Mouse (Mus musculus) CD4-positive helper T cell, adult 2 months (primary cell): ENCODE measurements around the gene Brsk2.
"Not testable (repeated sequence)": the region's sequence is repeated elsewhere in the genome, so short reads cannot be mapped to it uniquely, and the experiment has no call there.

Source experiments
- DNase-seq: peaks from one replicate; pipeline ENCODE4 v3.0.0-alpha.2; 2012; ENCODE audit warnings: low read depth, missing footprints, low spot score

Brsk2 gene

DNA sequence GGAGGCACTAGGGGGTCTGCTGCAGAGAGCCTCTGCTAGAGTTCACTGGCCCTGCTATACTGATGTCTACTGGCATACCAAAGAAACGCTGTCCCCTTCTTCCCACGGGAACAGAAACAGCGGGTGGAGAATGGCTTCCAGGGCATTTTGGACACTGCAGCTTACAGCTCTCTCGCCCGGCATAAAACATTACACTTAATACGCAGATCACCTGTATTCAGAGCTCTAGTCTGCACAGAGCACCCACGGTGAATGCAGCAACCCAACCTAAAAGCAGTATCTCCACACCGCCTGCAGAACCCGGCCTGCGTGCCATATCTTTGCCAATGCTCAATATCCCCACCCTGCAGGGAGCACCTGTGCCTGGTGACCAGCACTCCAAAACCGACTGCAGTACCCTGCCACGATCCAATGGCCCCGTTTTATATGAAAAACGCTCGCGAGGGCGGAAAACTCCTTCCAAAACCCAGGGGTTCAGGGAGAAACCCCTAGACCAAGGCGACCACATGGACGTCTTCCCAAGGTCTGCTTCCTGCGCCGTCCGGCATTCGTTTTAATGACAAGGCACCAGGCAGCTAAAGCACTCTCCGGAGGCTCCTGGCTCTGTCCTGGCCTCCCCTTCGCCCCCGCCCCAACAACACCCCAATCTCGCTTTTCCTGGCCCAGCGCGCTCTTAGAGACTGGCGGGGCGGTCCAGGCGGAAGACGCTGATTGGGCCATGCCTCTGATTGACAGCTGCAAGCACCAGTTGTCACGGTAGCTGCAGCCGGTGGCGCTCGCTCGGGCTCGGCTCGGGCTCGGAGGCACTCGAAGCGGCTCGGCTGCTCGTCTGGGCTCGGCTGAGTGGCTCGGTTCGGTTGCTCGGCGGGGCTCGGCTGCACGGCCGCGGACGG, at the start of gene Brsk2:
Gene Brsk2 (plus strand): TSS at position 846 of the 893 bp plus-strand sequence.
- DNase-seq: peak; percentile 90

DNA sequence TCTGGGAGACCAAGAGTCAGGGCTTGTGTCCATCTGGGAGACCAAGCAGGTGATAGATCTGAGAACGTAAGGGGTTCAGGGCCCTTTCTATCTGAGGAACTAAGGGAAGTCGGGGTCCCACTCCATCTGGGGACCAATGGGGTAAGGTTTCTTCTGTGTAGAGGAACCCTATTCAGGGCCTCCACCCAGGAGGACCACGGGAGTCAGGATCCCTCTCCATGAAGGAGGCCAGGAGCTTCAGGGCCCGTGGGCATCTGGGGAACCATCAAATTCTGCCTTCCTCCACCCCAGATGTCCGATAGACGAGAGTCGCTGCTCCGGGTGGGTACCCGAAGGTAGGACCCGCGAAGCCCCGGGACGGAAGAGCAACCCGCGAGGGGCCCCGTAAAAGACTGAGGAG, 47.7 kb upstream of the Brsk2 start:
- DNase-seq: no peak

DNA sequence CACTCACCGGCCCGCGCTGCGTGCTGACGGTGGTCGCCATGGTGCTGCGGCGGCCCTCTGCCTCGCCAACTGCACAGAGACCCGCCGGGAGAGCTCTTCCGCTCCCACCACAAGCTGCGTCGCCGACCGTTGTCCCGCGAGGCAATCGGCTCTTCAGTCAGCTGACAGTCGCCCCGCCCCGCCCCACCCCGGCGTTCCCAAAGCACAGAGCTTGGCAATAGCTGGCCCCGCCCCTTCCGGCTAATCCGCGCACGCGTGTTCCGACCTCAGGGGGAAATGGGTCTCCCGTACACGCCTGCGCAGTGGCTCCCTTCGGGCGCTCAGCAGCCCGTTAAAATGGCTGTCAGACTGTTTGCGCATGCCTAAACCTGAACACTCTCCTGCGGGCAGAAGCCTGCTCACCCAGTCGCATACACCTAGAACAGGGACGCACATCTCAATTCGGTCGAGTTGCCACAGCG, 47.3 kb upstream of the Brsk2 start:
- DNase-seq: peak; percentile 99

DNA sequence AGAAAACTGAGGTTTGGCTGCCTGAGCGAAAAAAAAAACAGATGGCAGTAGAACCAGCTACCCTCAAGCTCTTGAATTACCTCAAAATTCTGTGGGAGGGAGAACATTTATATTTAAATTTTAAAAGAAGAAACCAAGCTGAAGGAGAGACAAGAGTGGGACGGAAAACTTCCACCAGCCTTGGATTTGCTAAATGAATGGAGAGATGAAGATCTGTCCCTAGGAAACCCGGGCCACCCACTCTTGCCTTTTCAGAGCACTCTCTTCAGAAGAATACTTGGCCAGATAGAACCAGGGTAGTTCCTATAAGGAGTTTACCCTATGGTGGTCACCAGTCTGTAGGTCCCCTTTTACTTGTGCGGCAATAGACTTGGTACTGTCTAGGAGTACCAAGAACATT, 46.8 kb upstream of the Brsk2 start:
- DNase-seq: no peak

DNA sequence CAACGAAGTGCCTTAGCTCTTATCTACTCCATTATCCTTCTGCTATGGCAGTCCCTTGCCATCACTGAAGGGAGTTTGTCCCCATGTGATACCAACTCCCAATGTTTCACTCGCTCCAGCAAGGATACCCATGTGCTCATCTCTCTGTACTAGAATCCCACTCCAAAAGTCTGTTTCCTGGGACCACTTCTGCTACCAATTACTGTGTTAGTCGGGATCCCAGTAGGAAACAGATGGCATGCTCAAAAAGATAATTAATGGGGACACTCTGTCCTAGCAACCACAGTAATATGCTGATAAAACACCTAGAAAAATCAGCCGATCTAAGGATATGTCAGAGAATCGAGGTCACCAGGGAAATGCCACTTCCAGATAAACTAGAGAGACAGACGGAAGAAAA, 41.0 kb upstream of the Brsk2 start:
- DNase-seq: no peak

DNA sequence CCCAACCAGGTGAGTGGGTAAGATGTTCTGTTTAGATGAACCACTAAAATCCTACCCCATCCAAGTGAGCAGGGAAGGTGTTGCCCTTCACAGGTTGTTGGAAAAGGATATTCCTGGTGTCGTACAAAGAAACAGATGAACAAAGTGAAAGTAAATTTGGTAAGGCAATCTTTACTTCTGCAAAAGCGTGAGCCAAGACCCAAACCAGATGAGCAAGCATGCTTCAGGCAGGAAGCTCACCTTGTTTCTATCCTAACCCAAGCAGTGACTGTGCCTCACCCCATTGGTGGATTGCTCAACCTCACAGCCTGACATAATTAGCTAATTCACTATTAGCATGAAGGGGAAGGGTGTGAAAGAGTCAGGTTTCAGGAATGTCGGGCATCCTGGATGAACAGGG, 38.2 kb upstream of the Brsk2 start:
- no peak for DNase-seq

DNA sequence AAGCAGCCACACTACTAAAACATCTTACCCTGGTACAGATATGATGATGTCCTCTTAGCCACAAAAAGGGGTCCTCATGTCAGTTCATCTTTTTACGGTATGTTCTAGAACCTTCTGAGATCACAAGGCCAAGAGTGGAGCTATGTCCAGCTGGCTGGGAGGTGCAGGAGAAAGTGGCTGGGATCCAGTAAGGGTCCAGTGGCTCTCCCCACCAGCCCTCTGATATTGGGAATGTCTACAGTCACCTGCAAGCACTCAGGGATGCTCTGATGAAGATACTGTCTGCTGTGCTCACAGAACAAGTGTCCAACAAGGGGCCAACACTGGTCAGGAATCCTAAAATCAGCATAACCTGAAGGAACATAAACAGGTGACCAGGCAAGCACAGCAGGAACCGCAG, 31.1 kb upstream of the Brsk2 start, which contains the start of gene Tollip:
Gene Tollip (minus strand): TSS at position 101 of the 400 bp plus-strand sequence.
- no peak for DNase-seq

DNA sequence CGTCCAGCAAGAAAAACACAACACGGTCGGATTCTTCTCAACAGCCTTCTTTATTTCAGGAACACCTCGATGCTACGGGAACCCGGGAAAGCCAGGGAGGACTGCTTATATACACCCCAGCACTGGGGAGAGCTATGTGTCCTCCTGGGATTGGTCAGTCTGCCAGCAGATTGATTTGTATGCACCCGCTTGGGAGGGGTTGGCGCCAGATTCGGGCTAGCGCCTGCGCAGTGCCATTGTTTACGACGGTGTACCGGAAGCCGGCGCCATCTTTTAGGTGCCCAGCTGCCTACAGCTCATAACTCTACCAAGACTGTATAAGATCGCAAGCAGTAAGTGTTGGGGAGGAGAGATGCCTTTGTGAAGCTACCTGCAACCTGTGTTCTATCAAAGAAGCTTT, 25.4 kb upstream of the Brsk2 start:
- DNase-seq: not testable (repeated sequence)

DNA sequence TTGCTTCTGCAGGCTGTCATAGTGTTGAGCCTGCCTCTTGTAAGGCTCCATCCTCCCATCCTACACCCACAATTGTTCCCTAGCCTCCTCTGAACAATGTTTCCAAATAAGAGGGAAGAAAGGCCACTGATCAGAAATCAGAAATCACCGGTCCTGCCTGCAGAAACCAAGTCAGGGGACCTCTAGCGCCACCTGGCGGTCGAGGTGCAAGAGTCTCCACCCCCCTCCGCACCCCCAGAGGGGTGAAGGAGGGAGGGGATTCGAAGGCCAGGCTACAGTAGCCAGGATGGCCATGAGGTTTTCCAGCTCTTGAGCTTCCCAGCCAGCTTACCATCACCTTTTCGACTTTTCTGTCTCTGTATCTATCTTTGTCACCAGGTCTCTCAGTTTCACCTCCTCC, 24.6 kb upstream of the Brsk2 start:
- peak; percentile 57 for DNase-seq

DNA sequence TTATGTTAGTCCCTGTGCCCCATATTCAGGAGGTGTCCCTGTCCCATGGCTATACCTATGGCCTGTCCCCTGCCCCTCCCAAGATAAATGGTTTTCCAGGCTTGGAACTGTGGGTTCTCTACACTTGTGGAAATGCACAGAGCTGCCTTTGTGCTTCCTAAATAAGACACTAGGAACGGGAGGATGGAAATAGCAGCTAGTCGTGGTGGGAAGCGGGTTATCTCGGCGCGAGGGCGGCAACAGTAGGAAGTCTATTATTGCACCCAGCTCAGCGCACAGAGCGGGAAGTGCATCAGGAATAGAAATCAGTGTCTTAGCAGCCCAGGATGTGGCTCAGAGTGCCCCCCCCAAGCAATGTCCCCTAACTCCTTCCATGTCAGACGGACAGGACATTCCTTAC, 20.9 kb upstream of the Brsk2 start:
- no peak for DNase-seq

DNA sequence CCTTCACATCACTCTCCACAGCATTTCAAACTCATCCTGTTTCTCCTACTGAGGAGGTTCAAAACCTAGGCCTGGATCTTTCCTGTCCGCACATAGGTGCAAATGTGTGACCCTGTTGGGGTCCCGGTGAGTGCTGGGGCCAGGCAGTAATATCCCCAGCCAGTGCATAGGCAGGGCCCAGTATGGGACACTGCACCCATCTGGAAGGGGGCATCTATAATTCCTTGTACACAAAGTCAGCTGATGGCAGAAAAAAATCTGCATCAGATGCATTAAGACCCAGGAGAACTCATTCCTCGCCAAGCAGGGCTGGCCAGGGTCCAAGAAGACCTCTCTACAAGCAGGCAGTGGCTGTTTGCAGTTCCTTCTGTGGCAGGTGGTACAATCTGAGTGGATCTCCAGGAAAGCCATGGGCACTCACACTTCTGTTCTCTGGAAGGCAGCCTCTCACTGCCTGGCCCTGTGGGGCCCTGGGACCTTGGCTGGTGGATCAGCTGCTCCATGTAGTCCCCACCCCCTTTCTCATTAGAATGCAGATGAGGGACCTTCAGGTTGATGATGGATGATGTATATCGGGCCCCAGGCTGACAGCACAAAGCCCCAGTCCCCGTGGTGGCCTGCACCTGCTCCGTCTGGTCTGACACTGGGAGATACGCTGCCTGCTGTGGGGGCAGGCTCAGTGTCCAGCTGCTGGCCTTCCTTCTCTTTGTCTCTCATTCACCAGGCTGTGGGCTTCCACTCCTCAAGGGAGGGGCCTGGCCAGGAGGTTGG, 15.2 kb upstream of the Brsk2 start:
- DNase-seq: no peak

DNA sequence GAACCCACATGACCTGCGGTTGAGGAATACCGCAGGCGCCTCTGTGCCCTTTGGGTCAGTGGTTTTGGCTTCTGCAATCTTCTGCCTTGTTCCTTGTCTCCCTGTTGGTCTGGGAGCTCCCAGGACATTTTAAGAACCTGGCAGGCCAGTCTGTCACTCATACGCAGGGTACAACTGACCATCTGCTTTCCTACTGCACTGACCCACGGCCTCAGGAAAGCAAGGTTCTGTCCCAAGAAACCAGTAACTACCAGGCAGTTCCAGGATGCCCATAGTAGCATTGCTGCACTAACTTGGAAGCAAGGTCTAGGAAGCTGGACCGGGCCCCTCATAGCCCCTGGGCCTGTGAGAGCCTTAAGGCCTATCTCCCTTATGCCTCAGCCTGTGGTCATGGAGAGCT, 14.6 kb upstream of the Brsk2 start:
- no peak for DNase-seq

DNA sequence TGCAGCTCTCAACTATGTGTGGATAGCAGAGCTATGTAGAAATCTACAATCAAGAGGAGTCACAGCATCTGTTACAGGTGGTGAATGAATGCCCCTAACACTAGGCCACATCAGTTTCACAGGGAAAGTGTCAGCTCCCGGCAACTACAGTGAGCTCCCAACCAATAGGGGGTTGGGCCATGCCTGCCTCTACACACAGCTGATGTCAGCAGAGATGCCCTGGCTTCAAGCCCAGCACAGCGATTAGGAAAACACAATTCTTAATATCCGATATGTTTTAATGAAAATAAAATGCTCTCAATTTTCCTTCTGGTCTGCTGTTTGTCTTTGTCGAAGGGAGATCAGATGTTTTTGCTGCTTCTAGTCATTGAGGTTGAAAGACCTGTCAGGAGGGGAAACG, 6.1 kb upstream of the Brsk2 start:
- DNase-seq: no peak

DNA sequence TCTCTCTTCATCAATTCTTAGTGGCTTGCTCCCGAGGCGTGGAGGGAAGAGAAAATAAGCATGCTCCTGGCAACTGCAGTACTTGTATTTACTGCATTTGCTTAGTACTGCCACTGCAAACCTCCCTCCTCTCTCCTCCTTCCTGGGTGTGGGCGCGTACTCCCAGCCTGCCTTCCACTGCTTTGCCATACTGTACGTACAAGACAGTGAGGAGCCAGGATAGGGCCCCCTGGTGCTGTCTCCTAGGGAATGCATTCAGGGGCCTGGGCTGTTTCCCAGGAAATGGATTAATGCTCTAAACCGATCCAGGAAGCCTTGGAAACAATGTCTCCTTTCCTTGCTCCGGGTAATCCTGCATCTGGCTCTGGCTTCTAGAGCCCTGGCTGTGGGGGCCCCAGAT, 3.6 kb upstream of the Brsk2 start:
- DNase-seq: no peak

DNA sequence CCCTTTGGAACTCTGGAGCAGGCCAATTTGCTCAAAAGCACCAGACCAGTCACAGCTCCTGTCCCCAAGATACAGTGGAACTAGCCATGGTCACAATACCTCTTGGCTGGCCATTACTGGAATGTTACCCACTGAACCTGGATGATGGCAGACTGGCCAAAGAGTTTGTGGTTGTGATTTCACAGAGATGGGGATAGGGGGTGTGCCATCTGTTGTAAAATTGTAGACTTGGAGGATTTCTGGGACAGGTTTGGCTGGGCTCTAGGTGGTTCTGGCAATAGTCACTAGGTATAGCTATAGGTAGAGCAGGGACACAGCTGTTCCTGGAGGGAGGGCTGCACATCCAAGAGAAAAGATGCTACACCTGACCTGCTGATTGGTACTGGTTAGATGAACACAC, 2.0 kb upstream of the Brsk2 start:
- no peak for DNase-seq

DNA sequence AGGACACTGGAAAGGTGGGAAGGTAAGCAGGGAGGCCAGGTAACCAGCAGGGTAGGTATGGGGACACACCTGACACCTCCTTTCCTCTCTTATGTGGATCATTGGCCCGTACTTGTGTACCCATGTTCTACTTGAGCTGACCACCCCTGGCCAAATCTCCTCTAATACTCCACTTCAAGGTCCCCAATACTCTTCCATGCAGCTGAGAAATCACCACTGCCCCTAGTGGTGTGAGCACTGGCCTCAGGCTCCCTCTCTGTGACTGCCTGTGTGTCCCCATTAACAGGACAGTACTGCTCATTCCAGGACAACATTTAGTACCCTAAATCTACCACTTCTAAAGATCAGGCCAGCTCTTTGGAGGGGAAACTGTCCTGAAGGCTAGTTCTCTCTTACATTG, 1.5 kb upstream of the Brsk2 start:
- no peak for DNase-seq

DNA sequence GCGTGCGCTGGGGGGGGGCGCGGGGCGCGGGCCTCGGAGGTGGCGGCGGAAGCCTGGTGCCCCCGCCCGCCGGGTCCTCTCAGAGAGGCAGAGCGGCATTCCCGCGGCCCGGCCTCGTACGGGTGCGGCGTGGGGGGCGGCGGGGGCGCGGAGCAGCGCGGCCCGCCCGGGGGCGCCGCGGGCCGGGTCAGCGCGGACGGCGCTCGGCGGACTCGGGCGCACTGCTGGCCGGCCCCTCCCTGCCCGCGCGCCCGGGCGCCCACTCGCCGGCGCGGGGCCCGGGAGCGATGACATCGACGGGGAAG, 200 bp downstream of the Brsk2 start:
- no peak for DNase-seq

DNA sequence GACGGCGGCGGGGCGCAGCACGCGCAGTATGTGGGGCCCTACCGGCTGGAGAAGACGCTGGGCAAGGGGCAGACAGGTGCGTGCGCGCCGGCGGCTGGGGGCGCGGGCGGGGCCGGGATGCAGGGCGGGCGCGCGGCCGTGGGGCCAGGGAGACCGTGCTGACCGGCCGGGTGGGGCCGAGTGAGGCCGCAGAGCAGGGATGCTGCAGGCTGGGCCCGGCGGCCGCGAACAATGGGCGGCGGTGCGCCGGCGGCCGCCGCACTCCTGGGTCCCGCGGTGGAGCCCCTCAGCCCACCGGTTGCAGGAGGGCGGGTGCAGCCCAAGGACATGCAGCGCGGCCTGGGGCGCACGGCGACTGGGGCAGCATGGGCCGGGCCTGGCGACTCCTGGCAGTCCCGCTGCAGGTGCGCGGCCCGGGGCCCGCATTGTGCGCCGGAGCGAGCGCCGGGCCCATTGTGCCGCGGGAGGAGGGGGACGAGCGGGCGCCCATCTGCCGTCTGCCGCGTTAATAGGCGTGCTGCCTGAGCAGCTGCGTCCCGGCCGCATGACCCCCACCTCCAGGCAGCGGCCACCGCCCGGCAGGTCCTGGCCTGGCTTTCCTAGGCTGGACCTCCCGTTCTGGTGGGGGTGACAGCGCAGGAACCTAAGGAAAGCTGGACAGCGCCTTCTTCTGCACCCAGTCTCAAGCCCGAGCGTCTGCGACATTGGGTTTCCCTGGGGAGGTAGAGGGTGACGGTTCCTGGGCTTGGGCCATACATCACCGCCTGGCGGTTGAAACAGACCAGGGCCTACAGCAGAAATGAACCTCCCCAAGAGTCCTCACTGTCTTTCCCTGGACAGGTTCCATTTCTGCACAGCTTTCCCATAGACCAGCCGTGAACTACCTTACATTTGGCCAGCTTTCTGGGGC, 808 bp downstream of the Brsk2 start:
- DNase-seq: peak; percentile 31

DNA sequence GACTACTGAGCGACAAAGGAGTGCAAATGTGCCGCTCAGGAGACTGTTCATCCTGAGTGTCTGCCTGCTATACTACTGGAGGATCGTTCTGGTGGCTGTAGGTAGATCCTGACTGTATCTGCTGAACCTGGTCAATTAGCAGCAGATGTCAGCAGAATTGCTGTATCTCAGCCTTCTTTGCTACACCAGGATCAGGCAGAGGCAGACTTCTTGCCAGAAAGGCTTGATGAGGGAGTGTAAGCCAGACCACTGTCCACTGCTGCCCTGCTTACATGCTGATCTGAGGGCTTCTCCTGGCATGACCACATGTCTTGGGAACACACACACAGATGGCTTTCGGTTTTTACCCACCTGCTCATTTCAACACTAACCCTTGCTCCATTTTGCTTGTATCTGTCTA, 2.3 kb downstream of the Brsk2 start:
- no peak for DNase-seq

DNA sequence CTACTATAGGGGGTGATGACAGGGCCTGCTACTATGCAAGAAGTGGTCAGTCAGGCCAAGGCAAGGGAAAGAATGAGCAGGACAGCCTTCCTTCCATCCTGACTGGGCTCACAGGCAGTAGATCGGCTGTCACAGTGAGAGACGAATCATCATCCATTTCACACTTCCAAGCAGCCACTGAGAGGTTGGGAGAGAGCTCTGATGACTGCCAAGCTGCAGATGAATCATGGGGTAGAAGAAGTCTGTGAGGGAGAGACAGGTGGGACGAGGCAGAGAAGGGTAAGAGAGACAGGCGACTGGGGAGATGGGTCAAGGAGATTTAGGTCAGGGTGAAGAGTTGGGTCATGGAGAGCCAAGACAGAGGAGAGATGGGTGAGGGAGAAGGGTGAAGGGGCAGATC, 3.4 kb downstream of the Brsk2 start:
- DNase-seq: no peak

DNA sequence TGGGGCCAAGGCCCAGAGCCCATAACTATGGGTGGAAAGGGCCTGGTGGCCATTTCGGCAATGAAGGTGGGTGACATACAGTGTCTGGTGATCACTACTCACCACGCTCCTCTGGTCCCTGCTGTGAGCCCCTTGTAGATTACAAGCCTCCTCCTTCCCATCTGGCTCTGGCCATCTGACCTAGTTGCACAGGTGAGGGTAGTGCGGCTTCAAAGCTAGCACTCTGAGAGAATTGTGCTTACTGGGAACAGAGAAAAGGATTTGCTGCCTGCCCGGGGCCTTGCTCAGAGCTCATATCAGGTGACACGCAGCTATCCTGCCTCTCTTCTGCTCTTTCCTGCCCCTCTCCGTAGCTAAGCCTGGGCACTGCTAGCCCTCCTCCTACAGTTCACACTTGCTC, 4.1 kb downstream of the Brsk2 start:
- no peak for DNase-seq
